Mouse (Mus musculus): ENCODE results near the gene Timm44. TPM values are rescaled to one million over a fixed set of nuclear protein-coding genes. Genes with fewer than 3 reads are reported as not detected.

Timm44 gene
- polyA plus RNA-seq, 1 experiment from 2014 or later, result 43.6 TPM

DNA sequence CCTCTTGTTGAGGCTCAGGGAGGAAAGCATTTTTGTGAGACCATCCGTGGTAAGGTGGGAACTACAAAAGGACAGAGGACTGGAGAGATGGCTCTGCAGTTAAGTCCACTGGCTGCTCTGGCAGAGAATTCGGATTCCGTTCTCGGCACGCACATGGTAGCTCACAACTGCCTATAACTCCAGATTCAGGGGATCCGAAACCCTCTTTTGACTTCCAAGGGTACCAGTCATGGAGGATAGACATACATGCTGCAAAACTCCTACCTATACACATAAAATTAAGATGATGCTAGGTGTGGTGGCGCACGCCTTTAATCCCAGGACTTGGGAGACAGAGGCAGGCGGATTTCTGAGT lies 375 bp upstream of the Timm44 start:
- 28% methylated on average over 9 of the region's 9 CpGs for WGBS
- Histone ChIP-seq H3K27me3 (replicated peaks; ENCODE audit: control insufficient read depth, insufficient read depth, low read length) (no peaks in the 10 kb centered on the region), H3K4me1 (ENCODE audit: control insufficient read depth, insufficient read depth, low read depth, low read length) (peaks cover 9% of the 10 kb centered on the region), H3K36me3 (ENCODE audit: control insufficient read depth, insufficient read depth, low read length) (peaks cover 13% of the 10 kb centered on the region), H3K9ac (ENCODE audit: low read depth, low read length) (peak overlapping the region; percentile 84), H3K4me3 (ENCODE audit: low read length) (peak overlapping the region; percentile 76), H3K27ac (ENCODE audit: low read depth, low read length) (peak overlapping the region; percentile 82), H3K9me3 (ENCODE audit: control insufficient read depth, low read length) (no peaks in the 10 kb centered on the region), H3K4me2 (ENCODE audit: low read length) (peak overlapping the region; percentile 75)
- ATAC-seq, result no peak

- no peak overlapping the region for H3K4me3 ChIP-seq (ENCODE audit: low read length)
- ATAC-seq, result no peak
- no peak overlapping the region for H3K9ac ChIP-seq (ENCODE audit: low read depth, low read length)
- H3K4me1 ChIP-seq (ENCODE audit: control insufficient read depth, insufficient read depth, low read depth, low read length), result peaks cover 4% of the 10 kb centered on the region
- 97% methylated on average over 6 of the region's 6 CpGs for WGBS
- H3K36me3 ChIP-seq (ENCODE audit: control insufficient read depth, insufficient read depth, low read length), result peaks cover 45% of the 10 kb centered on the region
- no peaks in the 10 kb centered on the region for H3K9me3 ChIP-seq (ENCODE audit: control insufficient read depth, low read length)
- no peak overlapping the region for H3K4me2 ChIP-seq (ENCODE audit: low read length)
- no peaks in the 10 kb centered on the region for H3K27me3 ChIP-seq (replicated peaks; ENCODE audit: control insufficient read depth, insufficient read depth, low read length)
- no peak overlapping the region for H3K27ac ChIP-seq (ENCODE audit: low read depth, low read length)
Measured at GRCm38 (mm10) chr8:4269609-4270008, 6.1 kb downstream of the Timm44 start.

DNA sequence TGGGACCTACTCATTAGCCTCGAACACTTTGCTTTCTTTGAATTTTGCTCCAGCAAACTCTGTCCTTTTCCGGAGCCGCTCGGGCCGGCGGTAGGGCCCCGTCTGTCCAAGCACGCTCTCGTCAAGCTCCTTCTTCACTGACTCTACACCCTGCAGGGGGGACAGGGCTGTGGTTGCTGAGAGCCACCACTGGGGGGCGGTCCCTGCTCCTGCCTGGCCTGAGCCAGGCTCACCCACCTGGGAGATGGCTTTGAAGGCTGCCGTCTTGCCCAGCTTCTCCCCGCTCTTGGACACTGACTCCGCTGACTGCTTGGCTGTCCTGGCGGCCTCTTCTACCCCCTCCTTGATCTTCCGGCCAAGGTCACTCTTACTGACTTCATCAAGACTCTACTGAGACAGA lies 8.1 kb downstream of the Timm44 start:
- H3K4me2 ChIP-seq (ENCODE audit: low read length), result no peak overlapping the region
- ATAC-seq, result no peak
- H3K9me3 ChIP-seq (ENCODE audit: control insufficient read depth, low read length), result no peaks in the 10 kb centered on the region
- no peaks in the 10 kb centered on the region for H3K27me3 ChIP-seq (replicated peaks; ENCODE audit: control insufficient read depth, insufficient read depth, low read length)
- no peak overlapping the region for H3K4me3 ChIP-seq (ENCODE audit: low read length)
- no peak overlapping the region for H3K9ac ChIP-seq (ENCODE audit: low read depth, low read length)
- WGBS, result 78% methylated on average over 15 of the region's 15 CpGs
- no peak overlapping the region for H3K27ac ChIP-seq (ENCODE audit: low read depth, low read length)
- peaks cover 42% of the 10 kb centered on the region for H3K36me3 ChIP-seq (ENCODE audit: control insufficient read depth, insufficient read depth, low read length)
- H3K4me1 ChIP-seq (ENCODE audit: control insufficient read depth, insufficient read depth, low read depth, low read length), result no peaks in the 10 kb centered on the region

GRCm38 (mm10) chr8:4265160-4265914 lies 10.4 kb downstream of the Timm44 start:
- 92% methylated on average over 15 of the region's 15 CpGs for WGBS

DNA sequence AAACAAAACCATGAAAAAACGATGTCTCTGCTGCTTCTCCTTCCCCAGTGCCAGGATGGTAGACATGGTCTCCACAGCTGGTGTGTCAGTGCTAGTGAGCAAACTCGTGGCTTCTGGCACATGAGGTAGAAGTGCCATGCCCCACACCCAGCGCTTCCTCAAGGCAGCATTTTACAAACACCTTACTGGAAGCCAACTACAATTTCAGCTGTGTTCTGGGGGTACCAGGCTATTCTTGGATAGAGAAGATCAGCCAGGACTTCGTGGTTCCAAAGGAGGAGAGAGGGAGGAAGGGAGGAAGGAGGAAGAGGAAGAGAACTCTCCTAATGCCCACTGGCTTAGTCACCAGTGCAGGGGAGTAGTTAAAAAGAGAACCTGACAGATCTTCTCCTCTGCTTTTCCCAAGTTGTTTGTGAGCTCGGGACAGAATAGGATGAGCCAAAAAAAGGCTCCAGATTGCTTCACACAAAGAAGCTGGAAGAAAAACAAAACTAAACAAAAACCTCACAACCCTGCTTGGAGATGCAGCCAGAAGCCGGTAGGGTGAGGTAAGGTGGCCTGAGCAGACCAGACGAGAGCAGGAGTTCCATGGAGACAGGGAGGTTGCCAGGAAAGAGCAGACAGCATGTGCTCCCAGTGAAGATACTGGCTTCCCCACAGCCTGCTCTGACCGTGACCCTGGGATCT lies 12.5 kb downstream of the Timm44 start:
- H3K27ac ChIP-seq (ENCODE audit: low read depth, low read length), result no peak overlapping the region
- H3K4me3 ChIP-seq (ENCODE audit: low read length), result no peak overlapping the region
- H3K4me1 ChIP-seq (ENCODE audit: control insufficient read depth, insufficient read depth, low read depth, low read length), result peaks cover 4% of the 10 kb centered on the region
- WGBS, result 86% methylated on average over 8 of the region's 8 CpGs
- H3K9ac ChIP-seq (ENCODE audit: low read depth, low read length), result no peak overlapping the region
- H3K27me3 ChIP-seq (replicated peaks; ENCODE audit: control insufficient read depth, insufficient read depth, low read length), result no peaks in the 10 kb centered on the region
- no peak overlapping the region for H3K4me2 ChIP-seq (ENCODE audit: low read length)
- no peaks in the 10 kb centered on the region for H3K9me3 ChIP-seq (ENCODE audit: control insufficient read depth, low read length)
- ATAC-seq, result no peak
- H3K36me3 ChIP-seq (ENCODE audit: control insufficient read depth, insufficient read depth, low read length), result peaks cover 36% of the 10 kb centered on the region

More at GRCm38 (mm10) chr8:4265160-4265914, 10.4 kb downstream of the Timm44 start:
- no peak overlapping the region for H3K4me2 ChIP-seq (ENCODE audit: low read length)
- H3K27me3 ChIP-seq (replicated peaks; ENCODE audit: control insufficient read depth, insufficient read depth, low read length), result no peaks in the 10 kb centered on the region
- H3K4me1 ChIP-seq (ENCODE audit: control insufficient read depth, insufficient read depth, low read depth, low read length), result no peaks in the 10 kb centered on the region
- H3K36me3 ChIP-seq (ENCODE audit: control insufficient read depth, insufficient read depth, low read length), result peaks cover 45% of the 10 kb centered on the region
- no peak overlapping the region for H3K27ac ChIP-seq (ENCODE audit: low read depth, low read length)
- ATAC-seq, result no peak
- no peak overlapping the region for H3K9ac ChIP-seq (ENCODE audit: low read depth, low read length)
- H3K9me3 ChIP-seq (ENCODE audit: control insufficient read depth, low read length), result no peaks in the 10 kb centered on the region
- no peak overlapping the region for H3K4me3 ChIP-seq (ENCODE audit: low read length)

DNA sequence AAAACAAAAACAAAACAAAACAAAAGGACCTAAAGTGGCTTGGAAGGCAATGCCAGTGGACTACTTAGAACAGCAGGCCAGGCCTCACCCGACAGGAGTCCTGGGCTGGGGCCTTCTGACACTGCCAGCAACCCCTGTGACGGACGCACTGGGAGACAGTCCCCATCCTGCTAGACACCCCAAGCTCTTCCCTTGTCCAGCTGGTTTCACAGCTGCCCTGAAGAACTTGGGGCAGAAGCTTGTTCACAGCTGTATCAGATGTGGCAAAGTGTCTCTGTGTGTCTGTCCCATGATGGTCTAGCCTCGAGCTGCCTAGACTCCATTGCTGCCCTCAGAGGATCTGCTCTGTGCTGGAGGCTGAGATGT lies 15.9 kb downstream of the Timm44 start:
- WGBS, result 78% methylated on average over 4 of the region's 4 CpGs
- Histone ChIP-seq H3K9ac (ENCODE audit: low read depth, low read length) (no peak overlapping the region), H3K36me3 (ENCODE audit: control insufficient read depth, insufficient read depth, low read length) (peaks cover 32% of the 10 kb centered on the region), H3K27me3 (replicated peaks; ENCODE audit: control insufficient read depth, insufficient read depth, low read length) (no peaks in the 10 kb centered on the region), H3K4me3 (ENCODE audit: low read length) (no peak overlapping the region; the same call in 1 of the 2 replicates), H3K4me2 (ENCODE audit: low read length) (no peak overlapping the region; the same call in 1 of the 2 replicates), H3K9me3 (ENCODE audit: control insufficient read depth, low read length) (no peaks in the 10 kb centered on the region), H3K27ac (ENCODE audit: low read depth, low read length) (peak overlapping the region; percentile 97), H3K4me1 (ENCODE audit: control insufficient read depth, insufficient read depth, low read depth, low read length) (peaks cover 21% of the 10 kb centered on the region)
- no peak for ATAC-seq

GRCm38 (mm10) chr8:4259125-4259804 lies 16.4 kb downstream of the Timm44 start, which contains the start of gene Ctxn1:
Ctxn1 (minus strand) TSS chr8:4259274.
- WGBS, result 6% methylated on average over 20 of the region's 33 CpGs

GRCm38 (mm10) chr8:4258678-4259077 lies 17.0 kb downstream of the Timm44 start:
- peak; percentile 74 for ATAC-seq
- H3K36me3 ChIP-seq (ENCODE audit: control insufficient read depth, insufficient read depth, low read length), result peaks cover 34% of the 10 kb centered on the region

More at GRCm38 (mm10) chr8:4259125-4259804, 16.4 kb downstream of the Timm44 start, which contains the start of gene Ctxn1:
- peak; percentile 91 for ATAC-seq
- H3K36me3 ChIP-seq (ENCODE audit: control insufficient read depth, insufficient read depth, low read length), result peaks cover 34% of the 10 kb centered on the region
- H3K9ac ChIP-seq (ENCODE audit: low read depth, low read length), result peak within 1 kb of the TSS; percentile 88
- H3K27ac ChIP-seq (ENCODE audit: low read depth, low read length), result peak within 1 kb of the TSS; percentile 97
- peak within 1 kb of the TSS; percentile 59 for H3K4me2 ChIP-seq (ENCODE audit: low read length)
- no peaks in the 10 kb centered on the region for H3K9me3 ChIP-seq (ENCODE audit: control insufficient read depth, low read length)
- peak within 1 kb of the TSS; percentile 75 for H3K4me3 ChIP-seq (ENCODE audit: low read length)
- no peaks in the 10 kb centered on the region for H3K27me3 ChIP-seq (replicated peaks; ENCODE audit: control insufficient read depth, insufficient read depth, low read length)
- peaks cover 23% of the 10 kb centered on the region for H3K4me1 ChIP-seq (ENCODE audit: control insufficient read depth, insufficient read depth, low read depth, low read length)

DNA sequence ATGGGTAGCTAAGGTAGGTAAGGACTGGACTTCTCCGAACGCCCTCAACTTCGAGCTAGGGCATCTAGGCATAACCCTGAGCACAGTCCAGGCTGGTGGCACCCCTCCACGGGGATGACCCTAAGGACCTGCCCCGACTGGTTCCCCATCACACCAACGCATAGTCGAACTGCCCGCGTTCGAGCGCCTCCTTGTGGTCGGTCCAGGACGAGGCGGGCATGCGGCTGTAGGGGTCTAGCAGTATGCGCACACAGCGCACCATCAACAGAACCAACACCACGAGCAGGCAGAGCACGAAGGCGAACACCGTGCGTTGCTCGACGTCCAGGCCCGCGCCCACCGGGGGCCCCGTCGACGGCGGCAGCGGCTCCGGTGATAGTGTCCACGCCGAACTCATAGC lies 17.5 kb downstream of the Timm44 start:
- peak overlapping the region; percentile 97 for H3K27ac ChIP-seq (ENCODE audit: low read depth, low read length)
- peaks cover 31% of the 10 kb centered on the region for H3K4me1 ChIP-seq (ENCODE audit: control insufficient read depth, insufficient read depth, low read depth, low read length)
- ATAC-seq, result peak; percentile 52
- peak overlapping the region; percentile 59 for H3K4me2 ChIP-seq (ENCODE audit: low read length)
- no peaks in the 10 kb centered on the region for H3K27me3 ChIP-seq (replicated peaks; ENCODE audit: control insufficient read depth, insufficient read depth, low read length)
- WGBS, result 3% methylated on average over 34 of the region's 35 CpGs
- H3K9ac ChIP-seq (ENCODE audit: low read depth, low read length), result peak overlapping the region; percentile 88
- H3K4me3 ChIP-seq (ENCODE audit: low read length), result peak overlapping the region; percentile 75
- no peaks in the 10 kb centered on the region for H3K9me3 ChIP-seq (ENCODE audit: control insufficient read depth, low read length)
- H3K36me3 ChIP-seq (ENCODE audit: control insufficient read depth, insufficient read depth, low read length), result peaks cover 34% of the 10 kb centered on the region

More at GRCm38 (mm10) chr8:4258678-4259077, 17.0 kb downstream of the Timm44 start:
- under 1% methylated on average over 27 of the region's 32 CpGs for WGBS
- Histone ChIP-seq H3K27me3 (replicated peaks; ENCODE audit: control insufficient read depth, insufficient read depth, low read length) (no peaks in the 10 kb centered on the region), H3K27ac (ENCODE audit: low read depth, low read length) (peak overlapping the region; percentile 97), H3K9me3 (ENCODE audit: control insufficient read depth, low read length) (no peaks in the 10 kb centered on the region), H3K4me3 (ENCODE audit: low read length) (peak overlapping the region; percentile 75), H3K9ac (ENCODE audit: low read depth, low read length) (peak overlapping the region; percentile 88), H3K4me2 (ENCODE audit: low read length) (peak overlapping the region; percentile 59), H3K4me1 (ENCODE audit: control insufficient read depth, insufficient read depth, low read depth, low read length) (peaks cover 29% of the 10 kb centered on the region)

Data from hindbrain, embryonic 16.5 days (tissue).